Mouse (Mus musculus): ENCODE measurements around the gene Gm45062. TPM values are rescaled to one million over a fixed set of nuclear protein-coding genes. Genes with fewer than 3 reads are reported as not detected.

Gene Gm45062
- total and polyA plus RNA-seq, 3 experiments = 2.2 to 3.6 TPM; not detected in 1

DNA sequence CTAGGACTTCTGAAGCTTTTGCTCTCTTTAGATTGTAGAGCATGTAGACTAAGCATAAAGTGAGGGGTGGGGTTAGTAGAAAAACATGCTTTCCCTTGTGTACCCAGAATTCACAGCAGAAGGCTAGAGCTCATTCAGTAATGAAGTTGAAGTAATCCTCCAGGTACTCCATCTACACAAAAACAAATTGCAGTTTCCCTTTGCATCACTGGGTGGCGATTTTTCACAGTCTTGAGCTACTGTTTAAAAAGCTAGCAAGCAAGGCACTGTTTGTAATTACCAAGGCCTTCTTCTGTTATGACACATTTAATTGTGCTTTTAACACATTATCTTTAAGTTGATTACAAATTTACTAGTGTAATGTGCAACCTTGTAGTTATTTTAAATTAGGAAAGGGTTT is 15.8 kb downstream of the Gm45062 start:
- no peak overlapping the region for H3K27ac ChIP-seq (ENCODE audit: control insufficient read depth, low read depth, low read length)
- H3K79me2 ChIP-seq (ENCODE audit: control insufficient read depth, insufficient read depth, low read length, poor library complexity) = no peaks in the 10 kb centered on the region
- no peak overlapping the region for H3K9ac ChIP-seq (ENCODE audit: control insufficient read depth, low read depth, low read length, poor library complexity, severe bottlenecking)
- peak; percentile 80 for DNase-seq (ENCODE audit: low read depth, low spot score)
- peaks cover 6 to 12% of the 10 kb centered on the region in 2 experiments for H3K4me1 ChIP-seq (ENCODE audit: control insufficient read depth in 1 of 2, insufficient read depth in 2 of 2, low read length in 2 of 2)
- no peaks in the 10 kb centered on the region for H3K27me3 ChIP-seq (ENCODE audit: control insufficient read depth in 1 of 2, insufficient read depth in 2 of 2, low read length in 2 of 2)
- no peak overlapping the region for H3K4me3 ChIP-seq (ENCODE audit: control insufficient read depth in 1 of 2, insufficient read depth in 1 of 2, low read depth in 2 of 2, low read length in 2 of 2)
- TF ChIP-seq SMC3 (IDR thresholded peaks at IDR 0.05; ENCODE audit: low read depth, low read length) (peak; percentile 87), CTCF (IDR thresholded peaks at IDR 0.05 in 2 of 3, conservative IDR thresholded peaks at IDR 0.05 in 1 of 3; ENCODE audit: control insufficient read depth in 1 of 3, insufficient read depth in 1 of 3, low read depth in 2 of 3, low read length in 3 of 3, poor library complexity in 1 of 3, severe bottlenecking in 1 of 3) (peak in 2 of 3 experiments; percentile 51 to 78; a peak in 4 of 6 replicates), RAD21 (IDR thresholded peaks at IDR 0.05; ENCODE audit: low read depth, low read length) (peak; percentile 80), TAL1 (IDR thresholded peaks at IDR 0.05; ENCODE audit: low read length) (no peak), ZC3H11A (IDR thresholded peaks at IDR 0.05; ENCODE audit: low read depth, low read length) (peak; percentile 83)
- peaks cover 0 to 13% of the 10 kb centered on the region in 2 experiments; a peak in 2 of 4 replicates for H3K36me3 ChIP-seq (ENCODE audit: control insufficient read depth in 1 of 2, insufficient read depth in 2 of 2, low read length in 2 of 2)
- H3K9me3 ChIP-seq (replicated peaks; ENCODE audit: insufficient read depth, low read length) = no peaks in the 10 kb centered on the region

DNA sequence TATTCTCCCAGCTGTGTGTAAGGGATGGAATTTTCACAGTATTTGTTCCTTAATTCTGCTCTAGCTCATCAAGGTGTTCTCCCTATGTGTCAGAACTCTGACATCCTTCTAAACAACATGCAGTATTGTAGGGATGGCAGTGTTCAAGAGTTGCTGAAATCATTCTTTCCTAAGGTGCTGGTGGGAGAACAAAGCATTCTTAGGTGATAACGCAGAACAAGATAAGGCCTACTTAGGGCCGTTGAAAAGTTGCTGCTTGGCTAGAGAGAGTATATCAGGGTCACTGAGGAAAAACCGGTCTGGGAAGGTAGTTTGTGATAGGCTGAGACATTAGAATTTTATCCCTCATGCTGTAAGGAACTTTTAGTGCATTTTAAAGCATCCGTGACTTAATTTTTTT is 17.2 kb downstream of the Gm45062 start:
- Histone ChIP-seq H3K4me1 (ENCODE audit: control insufficient read depth in 1 of 2, insufficient read depth in 2 of 2, low read length in 2 of 2) (peaks cover 6 to 12% of the 10 kb centered on the region in 2 experiments), H3K27ac (ENCODE audit: control insufficient read depth, low read depth, low read length) (no peak overlapping the region), H3K9me3 (replicated peaks; ENCODE audit: insufficient read depth, low read length) (no peaks in the 10 kb centered on the region), H3K9ac (ENCODE audit: control insufficient read depth, low read depth, low read length, poor library complexity, severe bottlenecking) (no peak overlapping the region), H3K27me3 (ENCODE audit: control insufficient read depth in 1 of 2, insufficient read depth in 2 of 2, low read length in 2 of 2) (no peaks in the 10 kb centered on the region), H3K4me3 (ENCODE audit: control insufficient read depth in 1 of 2, insufficient read depth in 1 of 2, low read depth in 2 of 2, low read length in 2 of 2) (no peak overlapping the region), H3K79me2 (ENCODE audit: control insufficient read depth, insufficient read depth, low read length, poor library complexity) (no peaks in the 10 kb centered on the region), H3K36me3 (ENCODE audit: control insufficient read depth in 1 of 2, insufficient read depth in 2 of 2, low read length in 2 of 2) (peaks cover 0 to 13% of the 10 kb centered on the region in 2 experiments; a peak in 2 of 4 replicates)
- peak; percentile 30 for DNase-seq (ENCODE audit: low read depth, low spot score)
- peak in 1 of 2 experiments; percentile 13; a peak in 1 of 4 replicates for TF ChIP-seq EP300 (IDR thresholded peaks at IDR 0.05; ENCODE audit: low read depth in 1 of 2, low read length in 2 of 2)
- peak; percentile 33; the same call in 1 of the 2 replicates for TF ChIP-seq ETS1 (IDR thresholded peaks at IDR 0.05; ENCODE audit: low read depth, low read length)
- TF ChIP-seq GATA1 (IDR thresholded peaks at IDR 0.05; ENCODE audit: low read depth, low read length) = peak; percentile 77
- no peak for TF ChIP-seq E2F4 (IDR thresholded peaks at IDR 0.05; ENCODE audit: borderline replicate concordance, low read depth, low read length)

DNA sequence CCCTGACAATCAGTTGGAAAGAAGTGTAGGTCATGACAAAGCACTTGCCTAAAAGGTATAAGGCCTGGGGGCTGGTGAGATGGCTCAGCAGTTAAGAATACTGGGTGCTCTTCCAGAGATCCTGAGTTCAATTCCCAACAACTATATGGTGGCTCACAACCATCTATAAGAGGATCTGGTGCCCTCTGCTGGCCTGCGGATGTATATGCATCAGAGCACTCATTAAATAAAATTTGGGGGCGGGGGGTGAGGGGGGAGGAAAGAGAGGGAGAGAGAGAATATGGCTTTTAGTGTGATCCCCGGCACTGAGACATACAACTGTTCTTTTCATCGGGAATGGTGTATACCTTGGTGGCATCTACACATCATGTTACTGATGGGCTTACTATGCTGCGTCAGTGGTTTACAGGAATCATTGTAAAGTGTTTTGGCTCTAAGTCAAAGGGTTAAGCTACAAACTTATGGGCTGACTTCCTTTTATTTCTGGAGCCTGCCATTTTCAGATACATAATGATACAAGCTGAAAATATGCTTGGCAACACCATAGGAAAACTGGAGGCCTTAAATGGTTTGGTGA is 19.3 kb downstream of the Gm45062 start:
- Histone ChIP-seq H3K36me3 (ENCODE audit: control insufficient read depth in 1 of 2, insufficient read depth in 2 of 2, low read length in 2 of 2) (peaks cover 0 to 18% of the 10 kb centered on the region in 2 experiments; a peak in 2 of 4 replicates), H3K4me1 (ENCODE audit: control insufficient read depth in 1 of 2, insufficient read depth in 2 of 2, low read length in 2 of 2) (peaks cover 6 to 15% of the 10 kb centered on the region in 2 experiments), H3K27me3 (ENCODE audit: control insufficient read depth in 1 of 2, insufficient read depth in 2 of 2, low read length in 2 of 2) (no peaks in the 10 kb centered on the region), H3K9me3 (replicated peaks; ENCODE audit: insufficient read depth, low read length) (no peaks in the 10 kb centered on the region), H3K9ac (ENCODE audit: control insufficient read depth, low read depth, low read length, poor library complexity, severe bottlenecking) (no peak overlapping the region), H3K79me2 (ENCODE audit: control insufficient read depth, insufficient read depth, low read length, poor library complexity) (no peaks in the 10 kb centered on the region), H3K4me3 (ENCODE audit: control insufficient read depth in 1 of 2, insufficient read depth in 1 of 2, low read depth in 2 of 2, low read length in 2 of 2) (no peak overlapping the region), H3K27ac (ENCODE audit: control insufficient read depth, low read depth, low read length) (no peak overlapping the region)
- peak; percentile 57 for DNase-seq (ENCODE audit: low read depth, low spot score)
- TF ChIP-seq USF1 (IDR thresholded peaks at IDR 0.05; ENCODE audit: low read depth, low read length) = no peak
- TF ChIP-seq CHD1 (IDR thresholded peaks at IDR 0.05; ENCODE audit: low read depth, low read length) = no peak
- TF ChIP-seq POLR2A (IDR thresholded peaks at IDR 0.05; ENCODE audit: control insufficient read depth in 1 of 2, insufficient read depth in 1 of 2, low read depth in 1 of 2, low read length in 2 of 2, poor library complexity in 1 of 2) = no peak
- TF ChIP-seq KAT2A (conservative IDR thresholded peaks at IDR 0.05; ENCODE audit: low read depth, low read length) = no peak
- no peak for TF ChIP-seq HCFC1 (IDR thresholded peaks at IDR 0.05; ENCODE audit: low read depth, low read length)
- TF ChIP-seq CTCF (IDR thresholded peaks at IDR 0.05 in 2 of 3, conservative IDR thresholded peaks at IDR 0.05 in 1 of 3; ENCODE audit: control insufficient read depth in 1 of 3, insufficient read depth in 1 of 3, low read depth in 2 of 3, low read length in 3 of 3, poor library complexity in 1 of 3, severe bottlenecking in 1 of 3) = peak; percentile 39 to 62 (median 59); a peak in 5 of 6 replicates
- TF ChIP-seq MYB (IDR thresholded peaks at IDR 0.05; ENCODE audit: low read depth, low read length) = no peak
- TF ChIP-seq SMC3 (IDR thresholded peaks at IDR 0.05; ENCODE audit: low read depth, low read length) = peak; percentile 48
- TF ChIP-seq ETS1 (IDR thresholded peaks at IDR 0.05; ENCODE audit: low read depth, low read length) = no peak
- TF ChIP-seq BHLHE40 (IDR thresholded peaks at IDR 0.05; ENCODE audit: borderline replicate concordance, low read depth, low read length) = no peak
- TF ChIP-seq RAD21 (IDR thresholded peaks at IDR 0.05; ENCODE audit: low read depth, low read length) = peak; percentile 34
- TF ChIP-seq POLR2AphosphoS2 (IDR thresholded peaks at IDR 0.05; ENCODE audit: low read length) = no peak
- TF ChIP-seq JUND (IDR thresholded peaks at IDR 0.05; ENCODE audit: low read depth, low read length) = no peak
- no peak for TF ChIP-seq ZKSCAN1 (IDR thresholded peaks at IDR 0.05; ENCODE audit: low read depth, low read length)
- no peak for TF ChIP-seq E2F4 (IDR thresholded peaks at IDR 0.05; ENCODE audit: borderline replicate concordance, low read depth, low read length)
- peak; percentile 20; the same call in 1 of the 2 replicates for TF ChIP-seq ZC3H11A (IDR thresholded peaks at IDR 0.05; ENCODE audit: low read depth, low read length)
- no peak for TF ChIP-seq POLR2AphosphoS5 (IDR thresholded peaks at IDR 0.05; ENCODE audit: borderline replicate concordance, low read depth, low read length)
- TF ChIP-seq ELF1 (IDR thresholded peaks at IDR 0.05; ENCODE audit: low read depth, low read length) = no peak
- TF ChIP-seq MAZ (IDR thresholded peaks at IDR 0.05; ENCODE audit: low read depth, low read length) = 0 out of 2 replicates have a peak, but pooled peaks have one; percentile 45
- TF ChIP-seq TBP (IDR thresholded peaks at IDR 0.05; ENCODE audit: low read depth, low read length) = no peak
- no peak for TF ChIP-seq CHD2 (IDR thresholded peaks at IDR 0.05; ENCODE audit: low read length)
